Mouse (Mus musculus) embryonic facial prominence, embryonic 13.5 days (tissue): ENCODE measurements around the gene Ccl12. TPM values are rescaled to one million over a fixed set of nuclear protein-coding genes. Genes with fewer than 3 reads are reported as not detected.

Experiments used
- ATAC-seq: fragments of 200-750 bp; cut with Nextera tagmentation; 2 replicates; pipeline ENCODE4 v1.8.0; 2017; ENCODE audit warnings: low read depth; ENCODE audit not compliant: insufficient number of reproducible peaks, insufficient read depth, low FRiP score, low TSS enrichment
- H3K27ac ChIP-seq: fragments of 300-500 bp; sonication (generic); 2 replicates; pipeline ENCODE4 v1.5.1; 2015; ENCODE audit warnings: moderate library complexity, mild to moderate bottlenecking, inconsistent platforms
- H3K27me3 ChIP-seq: fragments of 300-500 bp; sonication (generic); 2 replicates; pipeline ENCODE4 v1.6.1; 2015; ENCODE audit warnings: mild to moderate bottlenecking, inconsistent platforms
- H3K36me3 ChIP-seq: fragments of 300-500 bp; sonication (generic); 2 replicates; pipeline ENCODE4 v1.6.1; 2015; ENCODE audit warnings: mild to moderate bottlenecking, inconsistent platforms
- H3K4me1 ChIP-seq: fragments of 300-500 bp; sonication (generic); 2 replicates; pipeline ENCODE4 v1.6.1; 2015; ENCODE audit warnings: inconsistent platforms
- H3K4me2 ChIP-seq: fragments of 300-500 bp; sonication (generic); 2 replicates; pipeline ENCODE4 v1.6.1; 2015; ENCODE audit warnings: moderate library complexity, mild to moderate bottlenecking, inconsistent platforms
- H3K4me3 ChIP-seq: fragments of 300-500 bp; sonication (generic); 2 replicates; pipeline ENCODE4 v1.5.1; 2015; ENCODE audit warnings: mild to moderate bottlenecking, inconsistent platforms
- H3K9ac ChIP-seq: fragments of 300-500 bp; sonication (generic); 2 replicates; pipeline ENCODE4 v1.6.1; 2015; ENCODE audit warnings: mild to moderate bottlenecking, inconsistent platforms
- H3K9me3 ChIP-seq: fragments of 300-500 bp; sonication (generic); 2 replicates; pipeline ENCODE4 v1.6.1; 2016; ENCODE audit warnings: inconsistent platforms
- WGBS: fragments of 180-500 bp; shearing (Covaris S2); methylation state at CpG from one replicate; pipeline ENCODE4 v1.1.7; 2015; ENCODE audit warnings: mixed read lengths; 5-methylcytosine and 5-hydroxymethylcytosine counted together
- polyA plus RNA-seq: library from polyadenylated mRNA; unstranded; fragments of >200 nt; fragmentation: Nextera tagmentation; extraction: Ambion mirVana; gene quantifications from 2 replicates; pipeline ENCODE4 v1.2.1, GENCODE M21; 2015

The Ccl12 gene
- polyA plus RNA-seq, 1 experiment from 2014 or later = 2.7 TPM

DNA sequence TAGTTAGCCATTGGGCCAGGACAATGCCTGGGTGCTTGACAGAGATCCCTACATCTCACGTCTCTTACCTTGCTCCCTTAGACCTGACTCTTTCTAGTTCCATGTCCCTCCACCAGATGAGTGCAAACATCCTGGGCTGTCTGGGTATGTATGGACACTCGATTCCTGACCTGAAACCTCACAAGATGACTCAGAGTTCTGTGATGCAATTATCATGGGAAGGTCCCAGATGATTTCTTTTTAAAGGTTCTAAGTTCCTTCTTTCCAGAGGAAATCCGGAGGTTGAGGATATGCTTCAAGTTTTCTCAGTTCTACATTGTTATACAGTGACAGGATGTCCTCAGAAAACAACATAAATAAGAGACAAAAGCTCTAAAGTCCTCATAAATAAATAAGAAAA is 20.8 kb upstream of the Ccl12 start:
- H3K9me3 ChIP-seq = no peaks in the 10 kb centered on the region
- H3K27me3 ChIP-seq = no peaks in the 10 kb centered on the region
- H3K9ac ChIP-seq = no peak overlapping the region
- no peaks in the 10 kb centered on the region for H3K36me3 ChIP-seq
- H3K4me2 ChIP-seq = no peak overlapping the region
- H3K27ac ChIP-seq = no peak overlapping the region
- H3K4me3 ChIP-seq = no peak overlapping the region
- 76% methylated on average over 3 of the region's 3 CpGs for WGBS
- H3K4me1 ChIP-seq = no peaks in the 10 kb centered on the region
- ATAC-seq = no peak

GRCm38 (mm10) chr11:82084360-82084759 is 17.3 kb upstream of the Ccl12 start:
- Histone ChIP-seq H3K4me3 (no peak overlapping the region), H3K9me3 (no peaks in the 10 kb centered on the region), H3K36me3 (no peaks in the 10 kb centered on the region), H3K4me1 (0 out of 2 replicates have a peak, but pooled peaks cover 2% of the 10 kb centered on the region), H3K9ac (no peak overlapping the region), H3K27ac (no peak overlapping the region), H3K4me2 (no peak overlapping the region), H3K27me3 (no peaks in the 10 kb centered on the region)
- WGBS = 83% methylated on average over 3 of the region's 3 CpGs
- ATAC-seq = no peak

DNA sequence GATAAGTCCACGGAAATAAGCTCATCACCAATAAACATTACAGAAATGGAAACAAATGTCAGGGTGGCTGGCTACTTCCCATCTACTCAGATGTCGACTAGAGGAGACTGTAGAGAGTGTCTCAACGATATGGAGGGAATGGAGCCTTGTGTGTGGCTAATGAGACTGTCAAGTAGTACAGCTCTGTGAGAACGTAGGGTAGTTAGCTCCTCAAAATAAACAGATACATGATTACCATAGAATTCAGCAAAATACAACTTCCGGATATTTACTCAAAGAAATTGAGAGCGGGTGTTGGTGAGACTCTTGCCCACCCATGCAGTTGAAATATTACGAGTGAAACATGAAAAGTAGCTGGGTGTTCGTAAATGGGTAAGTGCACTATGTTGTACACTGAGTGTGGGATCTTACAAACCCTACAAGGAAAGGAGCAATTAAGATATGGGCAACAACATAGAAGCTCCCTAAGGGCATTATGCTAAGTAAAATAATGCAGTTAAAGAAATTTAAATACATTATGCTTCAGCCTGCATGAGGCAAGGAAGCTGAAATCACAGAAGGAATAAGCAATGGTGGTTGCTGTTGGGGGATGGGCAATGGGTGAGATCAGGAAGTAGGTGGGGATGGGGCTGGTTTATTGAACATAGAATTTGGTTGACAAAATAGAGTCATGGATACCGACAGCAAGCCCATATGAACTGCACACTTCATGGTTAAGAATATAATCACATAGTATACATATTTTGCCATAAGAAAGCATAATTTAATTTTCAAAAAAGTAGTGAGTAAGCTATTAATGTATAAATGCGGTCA is 1.9 kb upstream of the Ccl12 start:
- Histone ChIP-seq H3K27ac (no peak overlapping the region), H3K9me3 (no peaks in the 10 kb centered on the region), H3K9ac (no peak overlapping the region), H3K4me3 (no peak overlapping the region), H3K4me2 (no peak overlapping the region), H3K27me3 (no peaks in the 10 kb centered on the region), H3K4me1 (no peaks in the 10 kb centered on the region), H3K36me3 (no peaks in the 10 kb centered on the region)
- no peak for ATAC-seq
- 79% methylated on average over 10 of the region's 10 CpGs for whole genome bisulfite sequencing

DNA sequence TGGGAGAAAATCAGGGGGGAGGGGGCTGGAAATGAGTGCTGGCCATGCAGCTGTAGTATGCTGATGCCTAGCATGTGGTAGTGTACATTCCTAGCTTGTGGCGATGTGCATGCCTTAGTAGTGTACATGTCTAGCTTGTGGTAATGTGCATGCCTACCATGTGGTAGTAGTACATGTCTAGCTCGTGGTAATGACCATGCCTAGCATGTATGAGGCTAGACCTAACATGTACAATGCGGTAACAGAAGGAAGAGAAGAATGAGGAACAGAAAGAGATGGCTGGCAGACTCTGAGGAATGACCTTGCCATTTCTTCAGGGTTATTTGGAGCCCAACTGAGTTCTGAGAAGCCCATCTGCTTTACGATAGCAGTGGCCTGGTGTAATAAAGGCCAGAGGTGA is 558 bp upstream of the Ccl12 start:
- H3K9ac ChIP-seq = no peak overlapping the region
- no peak for ATAC-seq
- H3K27me3 ChIP-seq = no peaks in the 10 kb centered on the region
- no peak overlapping the region for H3K4me3 ChIP-seq
- 86% methylated on average over 4 of the region's 4 CpGs for WGBS
- H3K4me2 ChIP-seq = no peak overlapping the region
- H3K9me3 ChIP-seq = no peaks in the 10 kb centered on the region
- no peaks in the 10 kb centered on the region for H3K4me1 ChIP-seq
- no peaks in the 10 kb centered on the region for H3K36me3 ChIP-seq
- H3K27ac ChIP-seq = no peak overlapping the region

DNA sequence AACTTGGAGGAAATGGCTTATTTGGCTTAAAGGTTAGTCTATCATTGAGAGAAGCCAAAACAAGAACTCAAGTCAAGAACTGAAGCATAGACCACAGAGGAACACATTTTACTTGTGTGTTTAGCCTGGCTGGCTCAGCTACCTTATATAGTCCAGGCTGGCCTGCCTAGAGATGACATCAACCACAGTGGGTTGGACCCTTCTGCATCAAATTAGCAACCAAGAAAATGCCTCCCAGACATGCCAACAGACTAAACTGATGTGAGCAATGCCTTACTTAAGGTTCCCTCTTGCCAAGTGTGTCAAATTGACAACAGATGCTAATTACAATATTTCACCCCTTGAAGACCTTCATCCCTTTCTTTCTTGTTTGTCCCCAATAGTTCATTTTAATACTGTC is 8.0 kb downstream of the Ccl12 start:
- Histone ChIP-seq H3K27me3 (no peaks in the 10 kb centered on the region), H3K4me3 (no peak overlapping the region), H3K4me2 (no peak overlapping the region), H3K9me3 (no peaks in the 10 kb centered on the region), H3K36me3 (no peaks in the 10 kb centered on the region), H3K9ac (no peak overlapping the region), H3K27ac (no peak overlapping the region), H3K4me1 (0 out of 2 replicates have a peak, but pooled peaks cover 3% of the 10 kb centered on the region)
- ATAC-seq = no peak

DNA sequence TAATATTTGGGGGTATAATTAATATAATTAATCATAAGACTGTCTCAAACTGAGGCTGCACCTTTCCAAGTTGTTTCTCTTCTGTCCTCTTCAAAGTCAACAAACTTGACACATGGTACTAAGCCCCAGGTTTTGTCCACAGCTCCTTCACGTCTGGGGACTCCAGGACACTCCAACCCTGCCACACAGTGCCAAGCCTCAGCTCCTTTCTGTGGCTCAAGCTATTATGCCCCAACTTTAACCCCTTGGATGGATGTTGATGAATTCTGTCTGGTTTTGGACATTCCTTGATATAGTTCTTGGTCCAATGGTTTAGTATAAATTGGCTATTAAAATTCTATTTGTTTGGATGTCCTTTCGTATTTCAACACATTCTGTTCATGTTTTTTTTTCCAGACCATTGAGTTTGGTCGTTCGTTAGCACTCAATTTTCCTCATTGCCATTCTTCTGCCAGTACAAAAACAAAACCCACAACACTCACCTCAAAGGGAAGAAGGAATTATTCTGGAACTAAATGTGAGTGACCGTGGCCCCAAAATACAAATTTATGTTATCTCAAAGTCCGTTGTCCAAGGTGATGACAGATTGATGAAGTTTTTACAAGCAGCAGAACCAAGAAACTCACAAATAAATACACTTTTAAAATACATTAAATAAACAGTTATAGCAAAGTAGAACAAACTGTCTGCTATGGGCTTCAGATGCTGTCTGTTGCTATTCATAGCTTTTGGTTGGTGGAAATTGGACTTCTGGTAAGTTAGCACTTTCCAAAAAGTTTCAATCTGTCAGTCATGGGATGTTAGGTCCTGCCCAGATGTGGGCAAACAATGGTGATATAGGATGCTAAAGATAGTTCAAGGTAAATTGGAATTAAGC is 9.0 kb downstream of the Ccl12 start:
- WGBS = 82% methylated on average over 6 of the region's 6 CpGs
- Histone ChIP-seq H3K36me3 (no peaks in the 10 kb centered on the region), H3K9ac (no peak overlapping the region), H3K27me3 (no peaks in the 10 kb centered on the region), H3K27ac (no peak overlapping the region), H3K4me2 (no peak overlapping the region), H3K4me1 (0 out of 2 replicates have a peak, but pooled peaks cover 3% of the 10 kb centered on the region), H3K4me3 (no peak overlapping the region), H3K9me3 (no peaks in the 10 kb centered on the region)
- no peak for ATAC-seq

DNA sequence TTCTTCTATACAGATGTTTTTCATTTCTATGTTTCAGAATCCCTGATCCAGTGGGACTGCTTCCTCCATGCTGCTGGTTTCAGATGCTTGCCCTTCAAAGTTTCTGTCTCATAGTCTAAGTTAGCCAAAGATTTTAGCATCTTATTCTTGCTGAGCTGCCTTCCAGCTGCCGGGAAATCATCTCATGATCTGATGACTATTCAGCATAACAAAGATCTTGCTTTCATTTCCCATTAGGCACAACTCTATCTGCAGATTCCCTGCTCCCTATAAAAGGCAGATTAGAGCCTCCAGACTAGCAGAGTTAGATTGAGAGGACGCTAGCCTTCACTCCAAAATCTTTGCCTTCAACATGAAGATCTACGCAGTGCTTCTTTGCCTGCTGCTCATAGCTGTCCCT is 13.2 kb downstream of the Ccl12 start, which contains the start of gene Ccl8:
Gene Ccl8 (plus strand): TSS at position 301 of the 400 bp plus-strand sequence.
- ATAC-seq = no peak
- Histone ChIP-seq H3K4me1 (no peaks in the 10 kb centered on the region), H3K9ac (no peak within 1 kb of the TSS), H3K27ac (no peak within 1 kb of the TSS), H3K4me3 (no peak within 1 kb of the TSS), H3K4me2 (no peak within 1 kb of the TSS), H3K36me3 (no peaks in the 10 kb centered on the region), H3K9me3 (no peaks in the 10 kb centered on the region), H3K27me3 (0 out of 2 replicates have a peak, but pooled peaks cover 5% of the 10 kb centered on the region)
- 72% methylated on average over 3 of the region's 3 CpGs for WGBS

DNA sequence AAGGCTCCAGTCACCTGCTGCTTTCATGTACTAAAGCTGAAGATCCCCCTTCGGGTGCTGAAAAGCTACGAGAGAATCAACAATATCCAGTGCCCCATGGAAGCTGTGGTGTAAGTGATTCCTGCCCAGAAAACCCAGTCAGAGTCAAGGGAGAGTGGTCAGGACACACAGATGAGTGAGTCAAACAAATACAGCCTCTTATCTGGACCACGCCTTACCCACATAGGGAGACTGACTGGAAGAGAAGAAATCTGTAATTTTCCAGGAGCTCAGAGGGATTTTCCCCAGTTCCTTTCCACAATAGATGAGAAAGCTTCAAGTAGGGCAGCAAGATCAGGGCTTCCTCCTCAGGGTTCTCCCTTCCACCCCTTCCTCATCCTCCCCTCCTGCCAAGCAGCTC is 14.4 kb downstream of the Ccl12 start:
- no peak overlapping the region for H3K4me3 ChIP-seq
- H3K27me3 ChIP-seq = 0 out of 2 replicates have a peak, but pooled peaks cover 5% of the 10 kb centered on the region
- H3K36me3 ChIP-seq = no peaks in the 10 kb centered on the region
- no peaks in the 10 kb centered on the region for H3K4me1 ChIP-seq
- ATAC-seq = no peak
- H3K9ac ChIP-seq = no peak overlapping the region
- H3K27ac ChIP-seq = no peak overlapping the region
- no peaks in the 10 kb centered on the region for H3K9me3 ChIP-seq
- no peak overlapping the region for H3K4me2 ChIP-seq
- WGBS = 86% methylated on average over 3 of the region's 3 CpGs

DNA sequence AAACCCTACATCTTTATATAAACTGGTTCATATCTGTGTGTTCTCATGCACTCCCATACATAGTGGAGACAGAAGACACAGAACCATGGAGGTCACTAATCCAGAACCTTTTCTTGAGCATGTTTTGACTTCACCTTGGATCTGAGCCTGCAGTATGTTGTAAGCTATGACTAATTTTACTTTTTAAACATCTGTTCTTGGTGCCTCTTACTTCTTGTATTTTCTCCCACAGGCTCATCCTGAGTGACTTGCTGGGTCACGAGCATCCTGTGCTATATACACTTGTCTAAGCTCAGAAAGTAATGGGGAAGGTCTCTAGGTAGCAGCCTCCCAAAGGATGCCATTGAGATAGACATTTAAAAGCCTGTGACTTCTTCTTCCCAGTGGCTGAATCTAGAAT is 31.3 kb downstream of the Ccl12 start:
- Histone ChIP-seq H3K27me3 (peaks cover 6% of the 10 kb centered on the region), H3K4me1 (no peaks in the 10 kb centered on the region), H3K36me3 (no peaks in the 10 kb centered on the region), H3K9ac (no peak overlapping the region), H3K9me3 (no peaks in the 10 kb centered on the region), H3K4me3 (no peak overlapping the region), H3K27ac (no peak overlapping the region), H3K4me2 (no peak overlapping the region)
- no peak for ATAC-seq
- 60% methylated on average over 1 of the region's 1 CpGs for WGBS

GRCm38 (mm10) chr11:82136196-82136595 is 34.6 kb downstream of the Ccl12 start:
- no peak for ATAC-seq
- WGBS = 92% methylated on average over 2 of the region's 2 CpGs
- no peaks in the 10 kb centered on the region for H3K36me3 ChIP-seq

DNA sequence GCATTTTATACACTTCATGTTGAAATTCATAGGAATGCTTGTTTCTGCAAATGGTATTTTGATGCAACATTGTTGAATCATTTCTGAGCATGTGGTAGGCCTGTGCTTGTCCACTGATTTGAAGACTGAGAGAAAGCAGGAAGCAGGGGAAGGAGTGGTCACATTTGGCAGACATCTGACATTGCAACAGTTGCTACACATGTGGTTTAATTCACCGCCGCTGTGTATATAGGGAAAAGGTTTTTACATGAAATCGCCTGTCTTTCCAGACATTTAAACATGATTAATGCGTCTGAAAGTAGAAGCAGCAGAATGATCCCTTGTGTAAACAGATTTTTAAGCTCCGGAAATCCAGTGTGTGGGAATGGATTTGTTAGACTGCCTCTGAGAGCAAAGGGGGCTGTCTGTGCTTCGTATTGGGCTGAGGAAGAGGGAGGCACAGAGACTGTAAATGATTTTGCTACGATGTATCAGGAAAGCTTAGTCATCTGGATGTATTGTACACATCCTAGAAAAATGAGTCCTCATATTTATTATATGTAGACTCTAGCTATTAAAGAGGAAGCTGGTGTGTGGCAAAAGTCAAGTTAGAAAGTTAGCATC is 37.9 kb downstream of the Ccl12 start:
- H3K4me3 ChIP-seq = no peak overlapping the region
- 0 out of 2 replicates have a peak overlapping the region, but pooled peaks have one; percentile 1 for H3K27ac ChIP-seq
- peak overlapping the region; percentile 7; the same call in 1 of the 2 replicates for H3K4me2 ChIP-seq
- no peaks in the 10 kb centered on the region for H3K36me3 ChIP-seq
- H3K9ac ChIP-seq = no peak overlapping the region
- no peak for ATAC-seq
- H3K27me3 ChIP-seq = peaks cover 11% of the 10 kb centered on the region
- H3K4me1 ChIP-seq = peaks cover 17% of the 10 kb centered on the region; the same call in 1 of the 2 replicates
- WGBS = 28% methylated on average over 7 of the region's 7 CpGs
- H3K9me3 ChIP-seq = no peaks in the 10 kb centered on the region

More at GRCm38 (mm10) chr11:82136196-82136595, 34.6 kb downstream of the Ccl12 start:
- Histone ChIP-seq H3K9ac (no peak overlapping the region), H3K27me3 (peaks cover 7% of the 10 kb centered on the region), H3K9me3 (no peaks in the 10 kb centered on the region), H3K4me1 (peaks cover 17% of the 10 kb centered on the region; the same call in 1 of the 2 replicates), H3K4me3 (no peak overlapping the region), H3K27ac (no peak overlapping the region), H3K4me2 (no peak overlapping the region)
